Mouse (Mus musculus) 3134 (cell line): ENCODE measurements around the gene Adgrv1.
"Not testable (repeated sequence)": the region's sequence is repeated elsewhere in the genome, so short reads cannot be mapped to it uniquely, and the experiment has no call there.

Experiments
- DNase-seq: peaks from one replicate; pipeline ENCODE4 v3.0.0-alpha.2; 2011; ENCODE audit warnings: low spot score; ENCODE audit not compliant: insufficient read length; ENCODE audit errors: extremely low read depth

Gene Adgrv1

DNA sequence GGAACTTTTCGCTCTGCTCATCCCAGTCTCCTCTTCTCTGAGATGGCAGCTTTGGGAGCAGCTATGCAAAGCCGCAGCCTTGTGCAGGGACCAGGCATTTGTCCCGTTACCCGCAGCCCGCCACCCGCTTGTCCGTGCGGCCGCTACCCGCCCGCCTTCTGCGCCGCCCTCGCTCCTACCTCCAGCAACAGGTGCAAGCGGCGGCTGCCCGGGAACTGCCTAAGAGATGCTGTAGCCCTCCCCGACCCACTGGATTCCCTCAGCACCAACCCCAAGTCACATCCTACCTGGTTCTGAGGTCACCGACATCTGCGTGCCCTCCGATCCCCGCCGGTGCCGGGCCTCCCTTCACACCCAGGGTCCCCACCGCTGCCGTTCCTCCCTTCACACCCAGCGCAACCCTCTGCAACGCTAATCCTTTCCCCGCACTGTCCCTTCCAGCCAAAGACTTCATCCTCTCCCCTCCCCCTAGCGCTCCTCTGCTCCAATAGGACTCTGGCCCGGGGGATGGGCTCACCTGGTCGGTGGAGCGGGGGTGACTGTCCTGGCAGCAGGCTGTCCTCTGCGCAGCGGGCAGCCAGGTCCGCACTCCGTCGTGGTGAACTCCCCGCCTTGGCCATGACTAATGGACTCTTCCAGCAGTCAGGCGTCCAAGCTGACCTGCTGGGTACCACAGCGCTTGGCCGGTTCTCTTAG lies at the start of gene Adgrv1:
Gene Adgrv1, minus strand, starts transcription at position 435 of the 696 bp plus-strand sequence.
- DNase-seq: peak; percentile 5

DNA sequence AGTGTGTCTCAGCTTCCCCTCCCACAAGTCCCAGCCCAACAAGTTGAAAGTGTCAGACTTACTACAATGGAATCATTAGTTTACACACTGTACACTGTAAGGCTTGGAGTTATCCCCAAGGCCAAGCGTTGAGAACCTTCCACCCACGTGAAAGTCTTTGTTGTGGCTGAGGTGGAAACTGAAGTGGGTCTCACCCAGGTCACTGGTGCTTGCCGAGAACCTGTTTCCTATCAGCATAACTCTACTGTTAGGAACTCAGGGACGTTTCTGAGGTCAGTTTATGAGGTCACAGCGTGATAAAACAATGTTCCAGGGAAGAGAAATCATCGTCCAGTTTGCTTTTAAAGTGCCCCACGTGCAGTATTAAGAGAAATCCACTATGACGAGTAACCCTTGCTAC lies 42.4 kb upstream of the Adgrv1 start:
- DNase-seq: no peak

DNA sequence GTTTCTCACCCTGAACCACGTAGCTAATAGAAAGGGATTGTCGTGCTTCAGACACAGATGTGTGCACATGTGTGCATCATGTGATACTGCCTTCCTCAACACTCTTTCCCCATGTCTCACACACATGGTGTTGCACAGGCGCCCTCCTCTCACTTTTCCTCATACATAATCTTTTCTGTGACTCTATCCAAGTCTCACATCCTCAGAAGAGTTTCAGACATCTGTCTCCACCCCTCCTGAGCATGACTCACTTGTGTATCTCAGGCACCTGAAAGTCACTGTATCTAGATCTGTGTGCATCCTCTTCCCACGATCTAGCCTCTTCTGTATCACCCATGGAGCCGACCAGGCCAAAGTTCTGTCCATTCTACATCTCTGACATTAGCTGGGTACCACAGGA lies 34.8 kb upstream of the Adgrv1 start:
- no peak for DNase-seq

DNA sequence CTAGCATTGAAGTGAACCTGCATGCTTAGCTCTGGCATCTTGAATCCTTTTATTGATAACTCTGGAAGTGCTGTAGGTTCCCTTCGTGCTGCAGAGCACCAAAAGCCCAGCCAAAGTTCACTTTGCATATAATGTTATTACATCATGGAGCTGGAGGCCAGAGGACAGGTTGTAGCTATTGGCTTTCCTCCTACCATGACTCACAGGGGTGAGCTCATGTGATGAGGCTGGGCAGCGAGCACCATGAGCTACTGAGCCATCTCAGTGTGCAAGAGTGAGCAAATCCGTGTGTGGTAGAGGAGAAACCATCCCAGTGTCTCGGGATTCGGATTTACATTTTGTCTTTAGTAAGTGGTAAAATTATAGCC lies 31.4 kb upstream of the Adgrv1 start:
- peak; percentile 45 for DNase-seq

DNA sequence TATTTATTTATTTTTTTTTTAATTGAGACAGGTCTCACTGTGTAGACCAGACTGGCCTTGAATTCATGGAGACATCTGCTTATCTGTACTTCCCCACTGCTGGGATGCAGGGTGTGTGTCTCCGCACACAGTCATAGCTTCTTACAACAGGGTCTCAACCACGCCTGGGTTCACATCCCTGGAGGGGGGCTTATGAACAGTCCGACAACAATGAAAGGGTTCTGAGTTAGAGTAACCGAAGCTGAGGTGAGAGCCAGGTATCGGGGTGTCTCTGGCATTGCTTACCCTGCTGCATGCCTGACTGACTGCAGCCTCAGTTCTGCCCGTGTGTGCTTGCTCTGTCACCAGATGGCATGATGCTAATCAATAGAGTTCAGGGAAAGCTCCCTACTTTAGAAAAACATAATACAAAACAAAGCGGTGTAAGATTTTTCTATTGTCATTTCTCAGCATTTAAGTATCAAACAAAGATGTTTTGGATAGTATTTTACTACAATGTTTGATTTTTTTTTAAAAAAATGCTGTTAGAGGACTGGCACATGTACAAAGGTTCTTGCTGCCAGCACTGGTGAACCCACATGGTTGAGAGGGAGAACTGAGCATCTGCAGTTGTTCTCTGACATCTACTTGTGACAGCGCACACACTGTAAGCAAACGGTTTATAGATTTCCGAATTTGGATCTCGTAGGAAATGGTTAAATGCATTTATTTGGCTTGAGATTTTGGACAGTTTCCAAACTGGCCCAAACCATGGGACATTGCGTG lies 30.8 kb upstream of the Adgrv1 start:
- DNase-seq: no peak

DNA sequence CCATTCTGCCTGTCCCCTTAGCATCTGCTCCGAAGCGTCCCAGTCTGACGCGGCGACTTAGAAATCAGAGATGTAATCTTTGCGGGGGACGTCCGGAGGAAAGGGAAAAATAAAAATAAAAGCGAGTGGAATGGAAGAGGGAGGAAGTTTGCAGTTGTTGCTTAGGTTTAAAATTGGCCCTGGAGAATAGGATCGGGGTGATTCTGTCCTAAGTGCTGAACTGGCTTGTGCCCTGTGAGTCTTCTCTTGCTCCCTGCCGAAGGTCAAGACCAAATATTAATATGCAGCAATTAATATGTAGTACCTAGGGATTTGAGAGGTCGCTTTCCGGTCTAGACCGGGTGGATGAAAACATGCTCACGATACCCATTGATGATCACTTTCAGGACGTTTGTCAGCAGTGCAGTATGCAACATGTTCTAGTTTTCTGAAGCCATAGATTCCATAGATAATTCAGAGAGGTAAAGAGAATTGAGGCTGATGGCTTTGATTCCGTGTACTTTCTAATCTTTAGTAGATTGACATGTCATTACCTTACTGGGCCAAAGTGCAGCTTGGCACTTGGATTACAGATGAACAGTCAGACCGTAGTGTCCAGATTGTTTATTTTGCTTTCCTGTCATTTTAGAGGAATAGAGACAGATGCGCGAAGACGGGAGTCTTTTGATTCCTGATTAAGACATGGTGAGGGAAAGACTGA lies 25.2 kb upstream of the Adgrv1 start:
- DNase-seq: no peak

DNA sequence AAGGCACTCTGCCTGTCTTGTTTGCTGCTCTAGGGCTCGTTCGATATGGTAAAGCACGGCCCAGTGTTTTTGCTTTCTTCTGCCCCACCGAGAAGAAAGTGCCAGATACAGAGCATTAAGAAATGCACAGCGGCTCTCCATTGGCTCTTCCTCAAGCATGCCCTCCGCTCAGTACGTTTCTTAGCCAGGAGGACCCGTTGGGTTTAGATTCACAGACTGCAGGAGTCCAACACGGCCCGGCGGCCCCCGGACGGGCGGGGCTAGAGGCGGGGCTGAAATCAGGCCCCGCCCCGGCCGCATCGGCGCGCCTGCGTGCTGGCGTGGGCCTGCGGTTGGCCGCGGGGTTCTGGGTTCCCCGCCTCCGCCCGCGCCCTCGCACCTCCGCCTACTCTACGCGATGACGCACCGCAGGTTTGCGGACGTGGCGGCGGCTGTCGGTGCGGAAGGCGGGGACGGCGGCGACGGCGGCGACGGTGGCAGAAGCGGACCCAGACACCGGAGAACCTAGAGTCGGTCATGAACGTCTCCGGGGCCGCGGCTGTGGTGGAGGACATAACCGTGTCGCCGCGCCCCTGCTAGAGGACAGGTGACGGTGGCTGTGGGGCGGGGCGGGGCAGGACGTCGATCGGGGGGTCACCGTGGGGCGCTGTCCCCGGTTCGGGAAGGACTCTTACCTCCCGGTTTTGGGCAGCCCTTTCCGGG lies 24.5 kb upstream of the Adgrv1 start, which contains the start of gene Lysmd3:
Gene Lysmd3, plus strand, starts transcription at position 313 of the 702 bp plus-strand sequence.
- peak; percentile 94 for DNase-seq

DNA sequence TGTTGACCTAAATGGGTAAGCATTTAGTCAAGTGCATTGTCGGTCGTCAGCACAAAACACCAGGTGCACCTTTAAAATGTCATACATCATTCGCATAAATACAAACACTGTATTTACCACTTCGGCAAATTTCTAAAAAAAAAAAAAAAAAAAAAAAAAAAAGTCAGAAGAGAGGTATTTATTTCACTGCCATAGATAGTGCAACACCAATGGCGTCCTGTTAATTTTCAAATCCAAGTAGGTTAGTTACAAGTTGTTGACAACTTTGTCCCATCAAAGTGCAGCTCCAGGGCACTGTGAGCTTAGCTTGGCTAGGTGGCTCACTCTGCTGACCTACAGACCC lies 24.0 kb upstream of the Adgrv1 start:
- DNase-seq: no peak

DNA sequence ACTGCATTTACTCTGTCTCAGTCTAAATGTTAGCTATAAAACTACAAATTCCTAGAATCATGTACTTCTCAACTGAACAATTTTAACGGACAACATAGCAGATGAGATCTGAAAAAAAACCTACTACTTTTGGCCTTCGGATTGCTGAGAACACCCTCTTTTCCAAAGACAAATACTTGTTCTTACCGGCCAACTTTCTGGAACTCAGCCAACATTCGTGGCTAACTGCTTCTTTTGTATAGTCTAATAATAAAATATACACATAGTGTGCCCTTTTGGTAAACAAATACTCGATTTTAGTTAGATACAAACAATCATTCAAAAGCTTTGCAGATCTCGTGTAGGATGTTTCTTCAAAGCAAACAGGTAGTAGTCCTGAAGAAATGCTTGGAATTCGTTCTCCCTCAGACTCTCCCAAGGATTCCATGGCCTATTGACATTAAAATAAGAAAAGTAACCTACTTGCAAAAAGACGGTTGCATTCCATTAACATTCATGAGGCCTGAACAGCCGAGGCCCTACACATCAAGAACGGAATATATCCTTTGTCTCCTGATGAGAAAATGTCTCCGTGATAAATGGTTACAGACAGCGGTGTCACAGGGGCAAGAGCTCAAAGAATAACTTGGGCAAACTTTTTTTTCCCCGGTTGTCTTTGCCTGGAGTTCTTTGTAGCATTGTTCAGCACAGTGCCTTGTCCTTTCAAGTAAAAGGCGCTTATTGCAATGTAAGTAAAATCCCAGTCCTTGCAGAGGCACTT lies 23.3 kb upstream of the Adgrv1 start:
- DNase-seq: no peak

DNA sequence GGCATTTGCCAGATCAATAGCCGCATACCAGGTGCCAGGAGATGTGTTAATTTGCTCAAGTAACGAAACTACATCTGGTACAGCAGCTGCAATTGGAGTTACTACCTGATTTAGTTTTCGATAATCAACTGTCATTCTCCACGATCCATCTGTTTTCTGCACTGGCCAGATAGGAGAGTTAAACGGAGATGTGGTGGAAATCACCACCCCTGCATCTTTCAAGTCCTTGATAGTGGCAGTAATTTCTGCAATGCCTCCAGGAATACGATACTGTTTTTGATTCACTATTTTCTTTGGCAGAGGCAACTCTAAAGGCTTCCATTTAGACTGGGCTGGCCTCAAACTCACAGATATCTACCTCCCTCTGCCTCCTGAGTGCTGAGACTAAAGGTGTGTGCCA lies 17.4 kb upstream of the Adgrv1 start:
- not testable (repeated sequence) for DNase-seq

DNA sequence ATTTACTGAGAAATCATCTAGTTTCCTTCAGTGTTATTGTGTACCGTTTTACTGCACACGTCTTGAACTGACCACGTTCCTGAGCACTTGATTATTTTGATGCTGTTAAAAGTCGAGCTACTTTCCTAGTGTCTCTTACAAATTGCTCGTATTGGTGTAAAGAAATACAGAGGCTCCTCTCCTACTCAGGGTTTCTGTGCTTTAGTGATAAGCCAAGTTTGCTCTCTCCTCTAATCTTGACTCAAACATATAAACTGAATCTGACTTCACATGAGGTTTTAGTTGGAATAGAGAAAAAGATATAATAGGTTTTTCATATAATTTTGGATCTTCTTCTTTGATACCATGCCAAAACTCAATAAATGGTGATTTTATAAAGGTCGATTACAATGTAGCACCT lies 13.4 kb upstream of the Adgrv1 start:
- no peak for DNase-seq

DNA sequence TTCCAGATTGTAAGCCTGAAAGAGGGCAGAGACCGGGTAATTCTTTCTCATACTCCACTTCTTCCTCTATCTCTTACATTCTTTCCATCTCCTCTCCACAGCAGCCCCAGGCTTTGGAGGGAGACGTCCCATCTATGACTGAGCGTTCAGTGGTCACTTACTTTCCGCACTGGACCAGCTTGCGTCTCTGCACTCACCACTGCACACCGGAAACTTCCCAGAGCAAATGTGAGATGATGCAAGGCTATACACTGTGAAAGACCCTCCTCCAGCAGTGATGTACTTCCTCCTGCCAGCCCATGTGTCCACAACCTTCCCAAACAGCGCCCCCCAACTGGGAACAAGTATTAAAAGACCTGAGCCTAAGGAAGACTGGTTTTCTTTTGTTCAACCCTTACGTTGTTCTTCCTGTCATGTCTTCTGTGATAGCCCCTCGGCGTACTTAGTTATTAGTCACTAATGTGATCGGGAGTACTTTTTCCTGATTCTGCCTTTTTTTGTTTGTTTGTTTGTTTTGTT lies 11.2 kb upstream of the Adgrv1 start:
- DNase-seq: no peak

DNA sequence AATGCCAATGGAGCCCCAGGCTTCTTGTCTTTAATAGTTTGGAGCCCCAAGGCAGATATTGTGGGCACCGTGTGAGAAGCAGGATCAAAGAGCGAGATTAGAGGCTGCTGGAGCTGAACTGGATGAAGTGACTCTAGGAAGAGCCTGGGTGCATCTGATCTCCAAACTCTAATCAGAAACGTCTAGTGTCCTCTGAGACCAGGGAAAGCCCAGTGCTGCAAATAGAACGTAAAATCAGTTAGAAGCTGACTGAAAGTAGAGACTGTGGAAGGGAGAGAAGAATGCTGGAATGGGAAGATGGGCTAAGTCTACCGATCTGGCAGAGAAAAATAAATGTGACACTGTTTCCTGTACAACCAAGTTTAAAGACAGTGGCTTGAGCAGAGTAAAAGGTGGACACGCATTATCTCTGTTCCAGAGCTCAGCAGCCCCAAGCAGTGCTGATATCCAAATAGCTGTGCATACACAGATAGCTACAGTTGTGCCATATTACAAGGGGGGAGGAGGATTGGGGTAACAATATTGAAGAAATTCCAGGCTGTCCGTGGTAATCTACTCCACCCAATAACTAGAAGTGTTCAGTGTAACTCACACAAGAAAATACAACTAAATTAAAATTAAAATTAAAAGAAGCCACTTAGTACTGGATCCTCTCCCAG lies 9.7 kb upstream of the Adgrv1 start:
- DNase-seq: no peak

DNA sequence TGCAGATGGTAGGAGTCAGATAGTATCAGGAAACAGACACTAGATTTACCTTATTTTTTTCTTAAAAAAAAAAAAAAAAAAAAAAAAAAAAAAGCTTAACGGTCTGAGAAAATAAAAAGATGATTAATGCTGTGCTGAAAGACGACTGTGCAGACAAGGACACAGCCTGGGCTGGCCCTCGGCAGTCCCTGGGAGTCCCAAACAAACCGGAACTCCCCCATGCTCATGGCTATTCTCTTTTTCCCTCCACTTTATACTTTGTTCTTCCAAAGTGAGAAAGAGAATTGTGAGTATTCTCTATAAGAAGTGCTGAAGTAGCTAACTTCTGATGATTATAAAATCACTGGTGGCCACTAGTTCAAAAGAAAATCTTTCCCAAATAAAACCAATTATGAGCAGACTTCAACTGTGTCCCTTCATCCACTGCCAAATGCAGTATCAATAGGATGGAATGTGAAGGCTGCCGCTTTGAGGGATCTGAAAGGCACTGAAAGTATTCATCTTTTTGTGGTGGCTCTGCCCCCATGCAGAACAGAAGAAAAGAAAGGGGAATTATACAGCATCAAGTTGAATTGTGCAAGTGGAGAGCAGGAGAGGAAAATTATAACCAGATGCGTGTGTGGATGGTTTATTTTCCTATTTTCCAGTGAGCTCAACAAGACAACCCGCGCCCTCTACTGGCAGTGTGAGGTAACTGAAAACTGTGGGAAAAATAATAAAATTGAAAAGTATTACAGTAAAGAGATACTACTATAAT lies 8.5 kb upstream of the Adgrv1 start:
- peak; percentile 10 for DNase-seq

DNA sequence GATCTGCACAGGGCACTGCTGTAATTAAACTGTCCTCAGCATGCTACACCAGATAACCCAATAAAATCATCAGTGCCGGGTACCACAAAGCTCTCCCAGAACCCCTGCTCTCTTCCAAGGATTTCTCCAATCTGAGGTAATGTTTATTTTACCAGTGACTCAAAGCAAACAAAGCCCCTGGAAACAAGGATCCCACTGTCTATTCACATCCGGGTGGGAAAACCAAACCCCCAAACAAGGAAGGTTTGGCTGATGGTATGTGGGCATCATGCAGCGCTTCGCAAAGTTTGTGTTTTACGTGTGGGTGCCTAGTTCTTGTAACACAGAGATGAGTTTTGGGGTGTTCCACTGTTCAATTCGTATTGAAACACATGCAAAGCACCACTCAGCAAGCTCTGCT lies 7.9 kb upstream of the Adgrv1 start:
- peak; percentile 23 for DNase-seq

DNA sequence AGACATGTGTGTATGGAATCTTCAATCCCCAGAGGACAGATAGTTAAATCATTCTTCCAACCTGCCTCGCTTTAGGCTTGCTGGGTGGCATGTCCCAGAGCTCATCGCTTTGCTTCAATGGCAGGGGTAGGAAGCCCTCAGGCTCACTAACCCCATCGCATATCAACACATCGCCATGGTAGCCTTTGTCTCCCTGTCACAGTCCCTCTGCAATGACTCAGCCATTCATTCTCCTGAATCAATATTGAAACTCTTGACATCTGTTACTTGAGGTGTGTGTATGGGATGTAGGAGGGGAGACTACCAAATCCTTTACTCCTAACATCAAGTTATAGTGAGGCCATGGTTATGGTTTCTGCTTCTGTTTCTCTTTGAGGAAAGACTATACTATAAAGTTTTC lies 6.7 kb upstream of the Adgrv1 start:
- DNase-seq: no peak

DNA sequence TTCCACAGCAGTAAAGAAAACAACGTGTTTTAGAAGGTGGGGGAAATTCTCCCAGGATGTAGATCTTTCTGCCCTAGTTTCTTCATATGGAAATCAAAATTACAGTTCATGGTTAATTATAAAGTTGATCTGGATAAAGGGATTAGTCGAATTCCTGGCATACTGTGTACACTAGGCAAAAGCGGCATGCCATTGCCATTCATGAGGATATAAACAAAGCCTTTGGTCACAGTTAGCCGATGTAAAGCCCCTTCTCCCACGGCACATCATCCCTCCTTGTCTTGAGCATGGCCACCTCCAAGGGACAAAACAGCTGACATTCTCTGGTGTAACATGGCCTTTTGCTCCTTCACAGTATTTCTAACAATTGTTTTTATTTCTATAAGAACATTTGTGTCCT lies 2.4 kb downstream of the Adgrv1 start:
- DNase-seq: no peak

DNA sequence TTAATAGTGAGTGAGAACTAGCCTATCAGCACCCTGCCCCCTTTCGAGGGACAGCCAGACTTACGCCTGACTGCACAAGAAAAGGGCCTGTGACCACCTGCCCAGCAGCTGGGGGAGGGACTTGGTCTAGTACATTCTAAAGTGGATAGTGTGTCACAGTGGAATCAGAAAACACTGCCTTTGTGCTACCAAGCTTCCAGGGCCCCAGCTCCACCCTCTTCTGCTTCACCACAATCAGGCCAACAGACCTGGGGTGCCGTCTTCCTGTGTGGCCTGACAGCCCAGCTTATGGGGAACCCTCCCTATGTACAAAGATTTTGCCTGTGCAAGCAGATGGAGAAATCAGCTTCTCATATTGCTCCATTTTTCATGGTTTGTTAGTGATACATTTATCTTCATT lies 3.6 kb downstream of the Adgrv1 start:
- DNase-seq: no peak

DNA sequence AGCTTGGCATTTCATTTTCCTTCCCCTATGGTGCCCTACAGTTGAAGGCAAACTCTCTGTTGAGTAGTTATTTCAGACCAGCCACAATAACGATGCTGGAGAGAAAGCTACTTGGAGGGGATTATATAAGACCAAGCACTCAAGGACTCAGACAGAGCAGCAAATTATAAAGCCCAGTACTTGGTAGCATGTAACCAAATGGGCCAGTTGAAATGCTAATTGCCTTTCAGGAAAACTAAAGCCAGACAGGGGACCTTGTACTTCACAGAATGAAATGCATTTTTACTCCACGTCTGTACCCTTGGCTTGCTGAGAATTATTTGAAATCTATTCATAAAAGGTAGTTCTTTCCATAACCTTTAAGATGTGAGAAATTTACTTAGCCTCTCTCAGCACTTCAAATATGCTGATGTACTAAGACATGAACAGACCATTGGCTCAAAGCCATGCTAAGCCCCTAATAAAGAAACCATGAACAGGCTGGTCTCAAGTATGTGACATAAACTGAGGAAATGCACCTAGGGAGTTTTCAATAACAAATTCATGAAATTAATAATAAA lies 4.2 kb downstream of the Adgrv1 start:
- no peak for DNase-seq
